Mouse (Mus musculus): ENCODE measurements around the gene Cdon.

Gene Cdon

DNA sequence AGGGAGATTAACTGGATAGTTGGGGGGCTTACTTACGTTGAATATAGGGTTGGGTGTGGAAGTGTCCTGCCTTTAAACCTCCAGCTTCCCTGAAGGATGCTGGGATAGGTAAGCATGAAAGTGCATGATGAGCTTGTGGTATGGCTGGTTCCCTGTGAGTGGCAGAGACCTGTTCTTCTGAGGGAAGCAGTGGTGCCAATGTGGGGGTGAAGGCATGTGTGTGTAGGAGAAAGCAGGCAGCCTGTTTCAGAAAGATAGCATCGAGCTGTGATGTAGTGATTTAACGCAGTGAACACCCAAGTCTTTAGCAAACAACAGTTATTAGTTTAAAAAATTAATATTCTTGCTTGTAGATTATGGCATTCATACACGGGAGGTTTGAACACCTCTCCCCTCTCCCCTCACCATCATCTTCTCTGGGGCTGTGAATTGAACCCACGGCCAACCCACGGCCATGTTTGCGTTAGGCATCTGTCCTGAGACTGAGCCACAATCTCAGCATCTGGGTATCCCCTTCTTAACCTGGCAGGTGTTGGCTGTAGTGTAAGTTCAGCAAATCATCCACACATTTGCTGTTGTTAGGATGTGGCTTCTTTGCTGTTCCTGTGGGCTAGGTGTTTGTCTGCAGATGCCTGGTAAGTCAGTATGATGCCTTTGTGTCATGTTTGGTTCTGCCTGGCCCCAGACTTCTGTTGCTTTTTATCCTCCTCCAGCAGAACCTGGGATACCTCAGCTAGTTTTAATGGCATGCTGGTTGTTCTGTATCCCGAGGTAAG, 17.5 kb downstream of the Cdon start:
- no peak for DNase-seq

DNA sequence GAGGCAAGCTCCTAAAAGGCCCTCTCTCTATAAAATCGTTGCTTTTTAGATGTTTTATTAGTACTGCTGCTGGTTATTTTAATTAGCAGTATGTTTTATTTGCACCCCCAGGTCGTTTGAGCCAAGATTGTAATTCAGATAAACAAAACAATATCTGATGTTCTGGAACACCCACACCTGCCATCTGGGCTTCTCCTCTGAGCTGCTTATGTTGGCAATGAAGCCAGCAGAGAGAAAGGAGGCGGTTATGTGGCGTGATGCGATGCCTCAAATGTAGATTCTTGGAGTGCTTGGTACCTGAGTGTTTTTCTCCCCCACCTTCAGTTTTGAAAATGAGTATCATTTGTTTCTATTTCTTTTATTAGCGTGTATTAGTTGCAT, 18.1 kb downstream of the Cdon start:
- no peak for DNase-seq

DNA sequence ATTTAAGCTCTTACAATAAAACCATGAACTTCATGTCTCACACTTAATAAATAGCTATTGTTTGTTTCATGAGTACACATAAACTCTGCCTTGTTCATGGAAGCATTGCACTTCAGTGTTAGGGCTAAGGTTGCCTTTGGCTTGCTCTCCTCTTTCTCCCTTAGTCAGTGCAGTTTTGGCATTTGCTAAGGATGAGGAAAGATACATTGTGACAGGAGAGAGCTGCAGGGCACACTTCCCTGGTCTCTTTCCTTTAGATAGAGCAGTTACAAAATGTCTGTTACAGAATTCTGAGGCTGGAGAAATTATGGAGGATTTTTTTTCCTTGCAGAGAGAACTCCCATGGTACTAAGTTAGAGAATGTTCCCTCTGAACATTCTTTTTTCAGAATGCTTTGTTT, 18.8 kb downstream of the Cdon start:
- no peak for DNase-seq

DNA sequence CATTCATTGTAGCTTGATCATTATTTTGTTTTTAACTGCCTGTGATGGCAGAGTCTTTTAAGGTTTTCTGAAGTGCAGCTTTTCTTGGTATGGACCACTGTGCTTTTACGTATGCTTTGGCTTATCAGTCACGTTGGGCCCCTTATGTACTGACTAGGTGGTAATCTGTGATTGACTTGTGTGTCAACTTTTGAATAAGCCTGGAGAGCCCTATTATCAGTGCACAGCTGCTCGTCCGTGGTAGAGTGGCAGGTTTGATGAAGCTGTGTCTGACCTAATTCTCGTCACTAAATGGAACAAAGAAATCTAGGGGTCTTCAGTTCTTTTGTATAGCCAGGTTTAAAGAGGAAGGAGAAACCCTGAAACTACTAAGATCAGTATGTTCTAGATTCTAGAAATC, 21.5 kb downstream of the Cdon start:
- DNase-seq = no peak

DNA sequence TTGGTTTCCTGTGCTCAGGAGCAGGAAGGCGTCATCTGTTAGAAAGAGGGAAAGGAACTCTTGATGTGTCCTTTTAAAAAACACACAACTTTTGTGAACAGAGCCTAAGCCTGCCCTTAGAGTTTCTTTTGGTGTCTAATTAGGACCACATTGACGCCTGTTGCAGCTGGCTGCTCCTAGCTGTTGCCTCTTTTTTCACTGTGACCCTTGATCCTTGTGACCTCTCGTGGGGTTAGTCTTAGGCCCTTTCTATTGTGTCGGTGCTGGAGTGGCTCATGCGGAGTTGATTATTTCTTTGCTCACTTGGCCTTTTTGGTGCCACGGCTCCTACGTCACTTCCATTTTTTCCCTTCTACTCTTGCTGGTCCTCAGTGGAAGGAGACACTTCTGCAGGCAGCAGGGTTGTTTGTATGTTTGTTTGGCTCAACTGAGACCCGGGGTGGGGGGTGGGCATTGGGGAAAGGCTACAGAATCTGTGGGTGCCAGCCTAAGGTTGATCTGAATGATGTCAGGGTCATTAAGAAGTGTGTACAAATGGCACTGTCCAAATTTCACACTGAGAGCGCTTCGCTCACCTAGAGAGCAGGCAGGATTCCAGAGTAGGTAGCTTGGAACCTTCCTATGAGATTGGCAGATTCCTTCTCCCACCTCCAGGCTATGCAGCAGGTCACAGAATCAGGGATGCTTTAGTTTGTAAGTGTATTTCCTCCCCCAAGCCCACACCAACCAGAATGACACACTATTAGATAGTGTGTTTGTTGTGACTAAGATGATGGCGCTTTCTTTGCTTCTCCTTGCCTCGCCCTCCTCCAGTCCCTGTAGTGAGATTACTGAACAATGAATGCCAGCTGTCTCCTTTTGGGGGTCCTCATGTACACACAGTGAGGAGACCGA, 22.9 kb downstream of the Cdon start:
- DNase-seq = no peak

DNA sequence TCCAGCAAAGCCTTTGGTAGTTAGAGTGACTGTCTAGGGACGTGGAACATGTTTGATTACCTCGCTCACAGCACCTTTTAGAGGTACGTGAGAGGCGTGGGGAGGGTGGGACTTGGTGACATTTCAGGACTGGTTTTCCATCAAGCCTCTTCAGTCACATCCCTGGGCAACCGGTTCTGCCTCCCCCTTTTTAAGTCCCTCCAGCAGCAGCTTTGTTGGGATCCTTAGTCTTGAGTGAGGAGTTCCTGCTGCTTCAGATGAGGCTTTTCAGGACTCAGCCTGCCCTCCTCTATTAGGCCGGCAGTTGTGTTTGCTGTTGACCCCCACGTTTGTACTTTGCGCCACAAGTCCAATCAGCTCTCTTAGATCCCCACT, 23.6 kb downstream of the Cdon start:
- no peak for DNase-seq

DNA sequence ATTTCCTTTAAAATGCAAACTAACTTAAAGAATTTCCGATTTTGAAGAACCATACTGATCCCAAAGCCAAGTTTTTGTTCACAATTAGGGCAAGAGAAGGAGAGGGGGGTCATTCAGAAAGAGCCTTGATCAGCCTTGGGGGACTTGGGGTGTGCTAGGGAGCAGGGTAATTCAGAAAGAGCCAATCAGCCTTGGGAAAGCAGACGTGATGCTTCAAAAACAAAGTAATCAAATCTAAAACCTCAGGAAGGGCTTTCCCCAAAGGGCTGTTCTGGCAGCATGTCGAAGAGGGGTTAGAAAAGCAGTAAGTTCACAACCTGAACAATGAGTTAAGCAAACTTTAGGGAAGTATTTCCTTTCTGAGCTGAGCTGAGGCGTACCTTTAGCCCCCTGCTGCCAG, 26.0 kb downstream of the Cdon start:
- no peak for DNase-seq

DNA sequence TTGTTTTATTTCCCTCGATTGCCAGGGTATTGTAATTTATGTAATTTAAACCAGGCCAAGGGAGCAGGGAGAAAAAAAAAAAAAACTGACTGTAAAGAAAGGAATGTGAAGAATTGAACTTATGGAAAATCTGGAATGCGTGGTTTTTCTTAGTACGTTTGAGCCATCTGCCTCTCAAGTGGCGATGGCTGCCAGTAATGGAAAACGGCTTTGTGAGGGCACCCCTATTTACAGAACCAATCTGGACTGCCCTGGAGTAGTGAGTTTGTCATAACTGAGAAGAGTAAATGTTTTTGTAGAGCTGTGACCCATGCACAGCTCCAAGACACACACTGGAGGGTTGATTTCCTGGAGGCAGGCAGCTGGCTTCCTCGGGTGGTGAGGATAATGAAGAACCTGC, 32.4 kb downstream of the Cdon start:
- no peak for DNase-seq

DNA sequence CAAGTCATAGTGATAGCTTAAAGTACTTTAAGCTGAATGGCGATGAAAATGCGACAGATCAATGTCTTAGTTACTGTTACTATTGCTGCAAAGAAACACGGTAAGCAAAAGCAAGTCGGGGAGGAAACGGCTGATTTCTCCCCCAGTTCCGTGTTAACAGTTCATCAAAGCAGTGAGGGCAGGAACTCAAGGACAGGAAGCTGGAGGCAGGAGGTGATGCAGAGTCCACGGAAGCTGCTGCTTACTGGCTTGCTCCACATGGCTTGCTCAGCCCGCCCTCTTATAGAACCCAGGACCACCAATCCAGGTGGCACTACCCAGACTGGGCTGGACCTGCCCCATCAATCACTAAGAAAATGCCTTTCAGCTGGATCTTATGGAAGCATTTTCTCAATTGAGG, 38.7 kb downstream of the Cdon start:
- DNase-seq = no peak

DNA sequence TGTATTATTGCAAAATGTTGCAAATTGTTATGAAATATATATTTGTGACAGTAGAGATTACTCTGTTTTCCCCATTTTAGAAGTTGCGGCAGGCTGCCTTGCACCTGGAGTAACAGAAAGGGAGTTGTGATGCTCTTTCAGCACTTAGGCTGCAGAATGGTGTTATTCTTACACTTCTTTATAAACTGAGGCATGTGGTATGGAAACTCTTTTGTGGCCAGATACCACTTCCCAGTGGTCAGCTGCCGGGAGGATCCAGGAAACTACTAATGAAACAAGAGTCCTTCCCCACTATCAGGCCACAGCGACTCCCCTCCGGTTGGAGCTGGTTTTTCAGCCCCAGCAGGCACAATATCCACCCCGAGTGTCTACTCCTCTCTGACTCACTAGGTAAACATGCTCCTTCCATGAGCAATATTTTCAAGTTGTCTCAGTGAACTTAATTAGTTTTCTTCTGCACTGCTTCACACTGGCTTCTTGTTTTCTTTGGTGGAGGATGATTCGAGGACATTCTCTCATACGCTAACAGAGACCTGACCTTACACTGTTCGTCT, 46.4 kb downstream of the Cdon start:
- peak in 1 of 2 experiments; percentile 44 for DNase-seq

DNA sequence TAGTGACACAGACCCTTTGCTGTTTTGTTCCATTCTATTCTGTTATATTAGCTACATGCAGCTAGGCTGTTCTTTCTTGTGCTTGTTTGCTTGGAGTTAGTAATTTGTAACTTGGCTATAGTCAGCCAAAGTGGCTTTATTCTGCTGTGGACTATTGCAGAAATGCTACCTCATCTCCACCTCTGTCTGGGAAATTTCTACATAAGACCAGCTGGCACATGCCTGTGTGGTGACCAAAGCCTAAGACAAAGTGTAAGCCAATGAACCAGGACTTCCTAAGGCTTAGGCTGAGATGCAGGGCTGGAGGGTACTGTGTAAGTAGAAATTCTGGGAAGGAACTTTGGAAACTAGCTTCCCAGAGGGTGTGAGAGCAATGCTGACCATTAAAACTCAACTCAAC, 48.0 kb downstream of the Cdon start:
- no peak for DNase-seq

DNA sequence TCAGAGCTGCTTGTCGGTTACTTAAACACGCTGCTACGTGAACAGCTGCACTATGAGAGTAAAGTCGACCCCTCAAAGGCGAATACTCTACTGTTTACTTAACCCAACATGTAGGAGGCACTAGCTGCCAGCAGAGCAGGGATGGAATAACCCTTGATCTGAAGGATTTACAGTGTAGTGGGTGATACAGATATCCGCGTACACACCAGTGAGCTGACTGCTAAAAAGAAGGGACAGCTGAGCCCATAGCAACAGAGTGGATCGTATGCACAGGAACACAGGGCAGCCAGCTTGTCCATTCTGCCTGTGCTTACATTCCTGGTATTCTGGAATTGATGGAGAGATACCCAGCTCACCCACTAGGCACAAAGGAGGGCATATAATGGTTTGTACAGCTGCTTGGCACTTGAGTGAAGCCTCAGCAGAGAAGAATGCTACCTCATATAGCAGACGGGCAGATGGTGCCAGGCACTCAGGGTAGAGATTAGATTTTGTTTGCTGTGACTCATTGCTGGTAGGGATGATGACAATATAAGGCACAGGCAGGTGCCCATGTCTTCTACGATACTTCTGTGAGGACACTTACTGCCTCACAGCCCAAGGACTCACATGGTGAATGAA, 53.3 kb downstream of the Cdon start:
- no peak for DNase-seq

DNA sequence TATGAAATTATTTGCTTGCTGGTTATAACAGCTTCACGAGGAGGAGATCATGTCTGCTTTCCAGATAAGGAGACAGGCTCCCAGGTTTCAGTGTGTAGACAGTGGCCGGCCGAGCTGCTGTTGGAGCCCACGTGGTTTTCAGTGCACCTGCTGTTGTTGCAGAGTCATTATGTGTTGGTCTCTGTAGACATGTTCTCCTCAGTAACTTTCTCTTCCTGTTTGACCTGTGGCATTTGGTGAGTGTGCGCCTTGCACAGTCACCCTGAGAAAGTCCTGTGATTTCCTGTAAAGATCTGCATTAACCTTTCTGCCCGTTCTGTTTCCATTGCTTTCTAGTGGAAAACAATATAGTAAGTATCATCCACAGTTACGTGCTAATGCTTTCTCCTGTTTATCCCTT, 54.5 kb downstream of the Cdon start:
- DNase-seq = no peak

DNA sequence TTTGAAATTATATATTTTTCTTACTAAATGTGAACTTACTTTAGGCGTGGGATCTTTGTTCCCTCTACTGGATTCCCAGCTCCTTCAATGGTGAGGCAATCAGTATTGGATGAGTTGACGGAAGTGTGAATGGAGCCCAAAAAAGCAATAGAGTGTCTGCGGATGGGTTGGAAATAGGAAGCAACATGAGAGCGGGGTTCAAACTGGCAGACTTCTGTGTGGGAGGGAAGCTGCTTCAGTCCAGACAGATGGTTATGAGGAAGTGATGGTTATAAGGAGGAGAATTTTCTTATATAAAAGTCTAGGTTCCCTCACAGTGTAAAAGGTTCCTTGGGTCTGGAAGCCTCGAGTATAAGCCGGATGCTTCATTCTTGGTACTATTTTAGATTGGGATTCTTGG, 58.5 kb downstream of the Cdon start:
- no peak for DNase-seq

DNA sequence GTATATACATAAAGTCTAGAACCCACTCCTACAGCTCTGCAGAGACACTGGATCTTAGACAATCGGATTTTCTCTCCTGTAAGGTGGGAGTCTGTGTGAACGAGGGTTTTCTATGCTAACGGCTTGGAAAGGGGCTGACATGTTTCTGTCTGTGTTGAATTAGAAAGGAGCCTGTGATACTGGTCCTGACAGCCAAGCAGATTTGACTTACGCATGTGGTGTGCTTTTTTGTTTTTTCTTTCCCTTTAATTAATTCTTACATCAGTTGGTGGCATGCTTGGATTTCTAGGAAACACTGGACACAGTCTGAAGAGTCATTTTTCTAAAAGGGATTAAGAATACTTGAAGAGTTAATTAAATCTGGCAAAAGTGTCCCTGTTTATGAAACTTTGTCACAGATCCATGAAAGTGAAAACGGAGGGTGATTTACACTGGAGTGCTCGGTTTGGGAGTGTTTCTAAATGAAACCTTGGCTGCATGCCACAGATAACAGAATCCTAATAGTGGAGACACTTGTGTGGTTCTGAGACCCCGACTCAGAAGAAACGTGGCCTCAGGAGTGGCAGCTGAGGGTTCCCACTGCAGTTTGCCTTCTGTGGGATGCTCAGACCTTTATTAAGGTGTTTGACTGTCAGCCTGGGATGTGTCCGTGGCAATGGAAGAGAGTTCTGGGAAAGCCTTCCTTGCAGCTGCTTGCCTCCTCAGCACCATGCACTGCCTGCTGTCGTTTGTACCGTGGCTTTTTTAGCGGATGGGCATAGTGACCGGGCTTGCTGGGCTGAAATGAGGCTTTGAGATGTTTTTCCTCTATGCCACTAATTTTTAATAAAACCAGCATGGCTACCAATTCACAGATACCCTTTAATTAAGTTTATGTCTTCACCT, 61.3 kb downstream of the Cdon start:
- no peak for DNase-seq

DNA sequence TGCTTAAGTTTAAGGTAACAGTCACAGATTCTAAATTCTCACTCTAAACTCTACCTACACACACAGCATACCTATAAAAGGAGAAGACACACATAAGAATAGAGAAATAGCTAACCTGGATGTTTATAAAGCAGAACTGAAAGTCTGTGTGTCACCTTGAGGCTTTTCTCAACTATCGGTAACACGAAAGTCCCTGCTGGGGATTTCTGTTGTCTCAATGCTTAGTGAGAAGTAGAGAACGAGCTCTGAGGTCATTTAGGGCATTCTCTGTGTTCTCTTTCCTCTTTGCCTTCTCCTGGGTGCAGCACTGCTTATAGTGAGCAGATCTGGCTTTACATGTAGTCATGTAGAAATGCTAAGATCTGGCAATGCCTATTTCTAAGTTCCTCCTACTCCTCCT, 63.0 kb downstream of the Cdon start:
- no peak for DNase-seq

DNA sequence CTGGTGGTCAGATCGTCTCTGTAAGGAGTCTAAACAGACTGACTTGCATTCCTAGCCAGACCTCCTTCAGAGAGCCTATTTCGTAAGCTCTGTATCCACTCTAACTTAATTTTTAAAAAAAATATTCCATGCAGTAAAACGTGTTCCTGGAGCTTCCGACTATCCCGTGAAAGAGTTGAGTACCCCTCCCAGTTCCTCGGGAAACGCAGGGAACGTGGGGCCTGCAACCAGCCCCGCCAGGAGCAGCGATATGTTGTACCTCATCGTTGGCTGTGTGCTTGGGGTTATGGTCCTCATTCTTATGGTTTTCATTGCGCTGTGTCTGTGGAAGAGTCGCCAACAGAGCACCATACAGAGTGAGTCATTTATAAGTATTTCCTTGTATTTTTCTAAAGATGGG, 65.7 kb downstream of the Cdon start:
- no peak for DNase-seq

DNA sequence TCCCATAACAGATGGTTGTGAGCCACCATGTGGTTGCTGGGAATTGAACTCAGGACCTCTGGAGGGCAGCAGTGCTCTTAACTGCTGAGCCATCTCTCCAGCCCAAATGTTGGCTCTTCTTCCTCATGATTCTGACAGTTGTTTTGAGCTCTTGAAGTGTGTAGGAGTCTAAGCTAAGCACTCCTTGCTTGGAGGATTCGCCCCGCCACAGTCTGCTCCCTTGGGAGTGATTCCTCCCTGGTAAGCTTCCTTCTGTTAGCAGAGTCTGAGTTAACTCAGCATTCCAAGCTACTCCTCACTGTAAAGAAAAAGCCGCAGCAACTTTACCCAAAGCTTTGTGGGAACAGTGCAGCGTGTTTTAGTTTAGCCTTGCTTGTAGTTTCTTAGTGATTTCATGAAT, 67.6 kb downstream of the Cdon start:
- no peak for DNase-seq

DNA sequence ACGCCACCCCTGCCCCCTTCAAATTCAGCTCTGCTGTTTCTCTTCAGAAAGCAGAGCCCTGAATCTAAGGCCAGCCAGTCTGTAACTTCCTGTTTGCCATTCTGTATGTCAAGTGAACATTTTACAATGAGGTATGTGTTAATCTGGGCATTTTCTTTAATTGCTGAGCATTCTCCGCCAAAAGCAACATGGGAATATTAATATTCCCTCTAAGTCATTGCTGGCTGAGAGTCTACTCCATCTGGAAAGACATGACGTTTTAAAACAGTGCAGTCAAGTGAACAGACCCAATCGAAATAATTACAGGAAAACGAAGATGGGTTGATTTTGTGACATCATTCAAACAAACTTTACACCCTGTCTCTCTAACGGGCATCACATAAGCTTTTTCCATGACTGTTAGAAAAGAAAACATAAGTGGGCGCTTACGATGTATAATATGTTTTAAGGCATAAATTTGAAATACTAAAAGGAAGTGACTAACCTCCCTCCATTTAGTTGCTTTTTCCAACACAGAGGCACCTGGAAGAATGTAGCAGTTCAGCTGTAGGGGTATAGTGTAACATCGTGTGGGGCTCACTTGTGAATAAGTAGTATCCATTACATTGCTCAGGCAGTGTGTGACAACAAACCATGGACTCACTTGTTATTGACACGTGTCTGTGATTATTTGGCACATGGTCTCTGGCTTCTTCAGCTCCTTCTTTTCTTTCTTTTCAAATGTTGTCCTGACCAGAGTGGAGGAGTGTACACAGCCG, 70.4 kb downstream of the Cdon start:
- no peak for DNase-seq

DNA sequence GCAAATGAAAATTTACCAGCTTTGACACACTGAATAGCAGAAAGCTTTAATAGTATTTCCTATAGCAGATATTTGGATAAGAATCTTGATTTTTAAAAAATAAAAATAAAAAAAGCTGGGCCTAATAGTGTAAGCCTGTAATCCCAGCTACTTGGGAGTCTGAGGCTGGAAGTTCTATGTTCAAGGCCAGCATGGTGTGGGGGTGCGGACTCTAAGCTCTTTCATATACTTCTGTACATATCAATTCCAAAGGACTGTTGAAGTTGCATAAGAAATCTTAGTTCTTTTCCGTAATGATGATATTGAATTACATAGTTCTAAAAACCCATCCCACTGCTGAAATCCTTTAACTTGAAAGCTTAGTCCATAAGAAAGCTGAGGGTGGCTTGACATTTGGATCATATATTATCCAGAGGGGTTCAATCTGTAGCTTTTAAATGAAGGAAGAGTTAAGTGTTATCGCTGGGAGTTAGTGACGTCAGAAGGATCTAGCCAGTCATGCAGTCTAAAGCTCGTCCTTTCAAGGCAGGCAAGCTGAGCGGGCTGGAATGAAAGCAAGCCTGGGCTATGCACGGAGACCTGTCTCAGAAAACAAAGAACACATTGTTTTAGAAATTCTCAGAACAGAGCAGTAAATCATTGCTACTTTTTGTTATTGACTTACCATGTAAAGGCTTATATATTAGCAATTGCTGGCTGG, 72.3 kb downstream of the Cdon start:
- DNase-seq = no peak

DNA sequence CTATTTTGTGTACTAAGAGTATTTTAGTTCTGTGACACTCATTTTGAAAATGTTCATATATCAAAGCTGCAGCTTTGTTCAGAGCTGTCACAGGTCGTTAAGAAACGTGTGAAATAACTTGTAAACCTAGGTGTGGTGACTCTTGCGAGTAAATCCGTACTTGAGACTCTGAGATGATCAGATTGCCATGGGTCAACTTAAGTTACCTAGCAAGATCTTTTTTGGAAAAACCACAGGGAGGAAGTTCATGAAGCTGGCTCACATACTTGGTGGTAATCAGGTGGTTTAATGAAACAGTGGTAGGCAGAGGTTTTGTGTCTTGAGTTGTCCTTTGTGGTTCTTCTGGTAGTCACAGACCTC, 72.8 kb downstream of the Cdon start:
- no peak for DNase-seq
